Mouse (Mus musculus) liver, embryonic 18 days (tissue): ENCODE data around the gene Nup210. TPM values are rescaled to one million over a fixed set of nuclear protein-coding genes. Genes with fewer than 3 reads are reported as not detected.

ENCODE experiments used
- polyA plus RNA-seq: library from polyadenylated mRNA; depleted of rRNA; stranded (reverse); fragments of >200 nt; gene quantifications from 2 replicates; pipeline ENCODE4 v1.2.3, GENCODE M21; 2012; rRNA removed

Nup210 gene
- 9.7 and 11.9 TPM in 2 replicates for polyA plus RNA-seq

GRCm38 (mm10) chr6:91116244-91117145, at the start of gene Nup210:
Gene Nup210 (minus strand): TSS chr6:91116829.

DNA sequence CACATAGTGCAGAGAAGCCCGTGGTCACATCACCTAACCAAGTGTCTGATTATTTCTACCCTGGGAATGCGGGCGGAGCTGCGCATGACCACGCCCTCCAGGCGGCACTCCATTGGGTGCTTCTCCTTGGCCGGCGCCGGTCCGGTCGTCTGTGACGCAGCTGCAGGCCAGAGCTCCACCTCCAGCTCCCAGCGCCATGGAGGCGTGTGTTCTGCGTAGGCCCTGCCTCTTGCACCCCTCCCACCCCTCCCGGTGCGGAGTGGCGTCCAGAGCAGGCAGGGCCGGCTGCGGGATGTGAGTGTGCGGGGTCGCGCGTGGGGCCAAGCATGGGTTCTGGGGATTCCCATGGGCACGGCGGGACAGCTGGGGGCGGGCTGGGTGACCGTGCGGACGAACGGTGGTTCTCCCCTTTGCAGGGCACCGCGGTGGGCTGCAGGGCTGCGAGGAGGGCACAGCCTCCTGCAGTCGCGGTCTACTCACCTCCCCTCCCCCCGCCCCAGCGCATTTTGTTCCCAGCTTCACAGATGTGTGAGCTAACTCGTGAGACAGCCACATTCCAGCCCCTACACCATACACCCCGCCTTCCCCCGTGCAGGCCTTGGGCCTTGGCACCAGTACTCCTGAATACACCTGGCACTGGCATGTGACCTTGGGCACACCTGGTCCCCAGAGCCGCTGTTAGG, 40.1 kb upstream of the Nup210 start, which contains the start of gene Hdac11:
Gene Hdac11 (plus strand): TSS at position 112 of the 683 bp plus-strand sequence.

GRCm38 (mm10) chr6:90988648-90989317, 127.8 kb downstream of the Nup210 start, which contains the start of gene Iqsec1:
Gene Iqsec1 (minus strand): TSS chr6:90988685.

Other genes with a start within 250 kb of the Nup210 start
- 9.0 and 12.8 TPM in 2 replicates for gene Iqsec1, start 128.1 kb downstream of the Nup210 start, polyA plus RNA-seq
- gene Hdac11, start 39.8 kb upstream of the Nup210 start, polyA plus RNA-seq, result 7.6 and 8.4 TPM in 2 replicates
- 4.6 and 5.1 TPM in 2 replicates for gene Fbln2, start 95.6 kb upstream of the Nup210 start, polyA plus RNA-seq